Mouse (Mus musculus): ENCODE data around the gene Cdk2.

DNA sequence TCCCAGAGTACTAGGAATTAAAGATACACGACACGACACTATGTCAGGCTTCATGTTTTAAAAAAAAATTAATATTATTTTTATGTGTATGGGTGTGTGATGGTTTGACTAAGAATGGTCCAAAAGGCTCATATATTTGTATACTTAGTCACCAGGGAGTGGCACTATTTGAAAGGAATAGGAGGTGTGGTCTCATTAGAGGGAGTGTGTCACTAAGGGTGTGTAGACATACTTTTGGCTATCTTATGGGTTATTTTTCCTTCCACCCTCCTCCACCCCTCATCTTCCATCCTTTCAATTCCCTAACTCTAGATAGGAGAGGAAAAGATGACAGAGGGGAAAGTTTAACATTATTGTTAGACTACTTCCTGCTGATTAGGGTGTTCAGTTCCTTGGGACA, 39.0 kb downstream of the Cdk2 start:
- TF ChIP-seq POLR2A (IDR thresholded peaks at IDR 0.05; ENCODE audit: borderline replicate concordance, insufficient read depth, low read length) (no peak), CTCF (IDR thresholded peaks at IDR 0.05; ENCODE audit: borderline replicate concordance, insufficient read depth, low read depth, low read length) (no peak)

All from cerebellum, adult 2 months (tissue).